Mouse (Mus musculus): ENCODE results near the gene Ampd3.

Ampd3 gene

GRCm38 (mm10) chr7:110768001-110768400 is at the start of gene Ampd3:
TSS of gene Ampd3 (plus strand) at chr7:110768206.
- DNase-seq (ENCODE audit: low spot score in 2 of 2): no peak

GRCm38 (mm10) chr7:110718505-110718904 is 49.5 kb upstream of the Ampd3 start:
- no peak for DNase-seq (ENCODE audit: low spot score in 2 of 2)

GRCm38 (mm10) chr7:110719857-110720256 is 48.1 kb upstream of the Ampd3 start:
- DNase-seq (ENCODE audit: low spot score in 2 of 2): no peak

- no peak for DNase-seq (ENCODE audit: low spot score in 2 of 2)
Measured at GRCm38 (mm10) chr7:110722183-110722582, 45.8 kb upstream of the Ampd3 start.

- DNase-seq (ENCODE audit: low spot score in 2 of 2): no peak
Measured at GRCm38 (mm10) chr7:110727049-110727448, 41.0 kb upstream of the Ampd3 start.

GRCm38 (mm10) chr7:110728876-110729275 is 39.1 kb upstream of the Ampd3 start:
- no peak for DNase-seq (ENCODE audit: low spot score in 2 of 2)

- no peak for DNase-seq (ENCODE audit: low spot score in 2 of 2)
Measured at GRCm38 (mm10) chr7:110729295-110729694, 38.7 kb upstream of the Ampd3 start.

- no peak for DNase-seq (ENCODE audit: low spot score in 2 of 2)
Measured at GRCm38 (mm10) chr7:110731091-110731967, 36.7 kb upstream of the Ampd3 start.

- no peak for DNase-seq (ENCODE audit: low spot score in 2 of 2)
Measured at GRCm38 (mm10) chr7:110732001-110732632, 35.9 kb upstream of the Ampd3 start.

GRCm38 (mm10) chr7:110736914-110737313 is 31.1 kb upstream of the Ampd3 start:
- no peak for DNase-seq (ENCODE audit: low spot score in 2 of 2)

GRCm38 (mm10) chr7:110739764-110740163 is 28.2 kb upstream of the Ampd3 start:
- DNase-seq (ENCODE audit: low spot score in 2 of 2): no peak

GRCm38 (mm10) chr7:110740188-110740587 is 27.8 kb upstream of the Ampd3 start:
- DNase-seq (ENCODE audit: low spot score in 2 of 2): no peak

GRCm38 (mm10) chr7:110742022-110742421 is 26.0 kb upstream of the Ampd3 start:
- DNase-seq (ENCODE audit: low spot score in 2 of 2): no peak

- DNase-seq (ENCODE audit: low spot score in 2 of 2): no peak
Measured at GRCm38 (mm10) chr7:110746087-110746562, 21.9 kb upstream of the Ampd3 start.

- DNase-seq (ENCODE audit: low spot score in 2 of 2): no peak
Measured at GRCm38 (mm10) chr7:110746809-110747208, 21.2 kb upstream of the Ampd3 start.

GRCm38 (mm10) chr7:110750834-110751233 is 17.2 kb upstream of the Ampd3 start:
- DNase-seq (ENCODE audit: low spot score in 2 of 2): no peak

GRCm38 (mm10) chr7:110751634-110752033 is 16.4 kb upstream of the Ampd3 start:
- DNase-seq (ENCODE audit: low spot score in 2 of 2): no peak

- no peak for DNase-seq (ENCODE audit: low spot score in 2 of 2)
Measured at GRCm38 (mm10) chr7:110753310-110753709, 14.7 kb upstream of the Ampd3 start.

GRCm38 (mm10) chr7:110753926-110754330 is 14.1 kb upstream of the Ampd3 start:
- no peak for DNase-seq (ENCODE audit: low spot score in 2 of 2)

- no peak for DNase-seq (ENCODE audit: low spot score in 2 of 2)
Measured at GRCm38 (mm10) chr7:110756440-110756839, 11.6 kb upstream of the Ampd3 start.

GRCm38 (mm10) chr7:110762605-110763180 is 5.3 kb upstream of the Ampd3 start:
- no peak for DNase-seq (ENCODE audit: low spot score in 2 of 2)

- DNase-seq (ENCODE audit: low spot score in 2 of 2): no peak
Measured at GRCm38 (mm10) chr7:110768451-110769064, 552 bp downstream of the Ampd3 start.

Data from urinary bladder, postnatal 36 days (tissue).